Mouse (Mus musculus): Measurements from ENCODE around the gene Zdhhc20. TPM values are rescaled to one million over a fixed set of nuclear protein-coding genes. Genes with fewer than 3 reads are reported as not detected.

Gene Zdhhc20
- polyA plus RNA-seq, 1 experiment, result 39.8 TPM

- 93% methylated on average over 10 of the region's 10 CpGs for WGBS
- H3K27me3 ChIP-seq (ENCODE audit: control insufficient read depth, insufficient read depth, low read length), result no peaks in the 10 kb centered on the region
- no peak for DNase-seq
- H3K4me1 ChIP-seq (ENCODE audit: control insufficient read depth, insufficient read depth, low read length), result no peaks in the 10 kb centered on the region
- no peak overlapping the region for H3K4me3 ChIP-seq (replicated peaks; ENCODE audit: insufficient read depth, low read depth, low read length)
- TF ChIP-seq CTCF (IDR thresholded peaks at IDR 0.05; ENCODE audit: borderline replicate concordance, insufficient read depth, low read depth, low read length) (no peak), POLR2A (IDR thresholded peaks at IDR 0.05; ENCODE audit: borderline replicate concordance, insufficient read depth, low read length) (no peak)
- no peak overlapping the region for H3K27ac ChIP-seq (ENCODE audit: insufficient read depth, low read length)
These were observed 54.9 kb downstream of the Zdhhc20 start for GRCm38 (mm10) chr14:57835157-57835556.

- WGBS, result 81% methylated on average over 2 of the region's 2 CpGs
- TF ChIP-seq POLR2A (IDR thresholded peaks at IDR 0.05; ENCODE audit: borderline replicate concordance, insufficient read depth, low read length) (no peak), CTCF (IDR thresholded peaks at IDR 0.05; ENCODE audit: borderline replicate concordance, insufficient read depth, low read depth, low read length) (no peak)
- Histone ChIP-seq H3K27ac (ENCODE audit: insufficient read depth, low read length) (no peak overlapping the region), H3K4me3 (replicated peaks; ENCODE audit: insufficient read depth, low read depth, low read length) (no peak overlapping the region), H3K4me1 (ENCODE audit: control insufficient read depth, insufficient read depth, low read length) (no peaks in the 10 kb centered on the region), H3K27me3 (ENCODE audit: control insufficient read depth, insufficient read depth, low read length) (no peaks in the 10 kb centered on the region)
- no peak for DNase-seq
These were observed 56.5 kb downstream of the Zdhhc20 start for GRCm38 (mm10) chr14:57833526-57833925.

GRCm38 (mm10) chr14:57827284-57827683 is 62.8 kb downstream of the Zdhhc20 start:
- TF ChIP-seq CTCF (IDR thresholded peaks at IDR 0.05; ENCODE audit: borderline replicate concordance, insufficient read depth, low read depth, low read length) (no peak), POLR2A (IDR thresholded peaks at IDR 0.05; ENCODE audit: borderline replicate concordance, insufficient read depth, low read length) (no peak)

GRCm38 (mm10) chr14:57825788-57826751 is 64.0 kb downstream of the Zdhhc20 start, which contains the start of the genes Ska3 and Mrpl57:
Gene Ska3 (minus strand): TSS chr14:57826185.
Gene Mrpl57 (plus strand): TSS chr14:57826234.
- peak; percentile 89 to 91 for DNase-seq
- TF ChIP-seq CTCF (IDR thresholded peaks at IDR 0.05; ENCODE audit: borderline replicate concordance, insufficient read depth, low read depth, low read length), result no peak
- TF ChIP-seq POLR2A (IDR thresholded peaks at IDR 0.05; ENCODE audit: borderline replicate concordance, insufficient read depth, low read length), result peak; percentile 78
- peak within 1 kb of the TSS; percentile 56 for H3K27ac ChIP-seq (ENCODE audit: insufficient read depth, low read length)
- H3K4me1 ChIP-seq (ENCODE audit: control insufficient read depth, insufficient read depth, low read length), result peaks cover 3% of the 10 kb centered on the region; the same call in 1 of the 2 replicates
- H3K27me3 ChIP-seq (ENCODE audit: control insufficient read depth, insufficient read depth, low read length), result no peaks in the 10 kb centered on the region
- WGBS, result under 1% methylated on average over 96 of the region's 96 CpGs
- peak within 1 kb of the TSS; percentile 71 for H3K4me3 ChIP-seq (replicated peaks; ENCODE audit: insufficient read depth, low read depth, low read length)

More at GRCm38 (mm10) chr14:57827284-57827683, 62.8 kb downstream of the Zdhhc20 start:
- Histone ChIP-seq H3K4me3 (replicated peaks; ENCODE audit: insufficient read depth, low read depth, low read length) (peak overlapping the region; percentile 71), H3K4me1 (ENCODE audit: control insufficient read depth, insufficient read depth, low read length) (peaks cover 3% of the 10 kb centered on the region; the same call in 1 of the 2 replicates), H3K27me3 (ENCODE audit: control insufficient read depth, insufficient read depth, low read length) (no peaks in the 10 kb centered on the region), H3K27ac (ENCODE audit: insufficient read depth, low read length) (no peak overlapping the region)
- DNase-seq, result no peak
- WGBS, result 64% methylated on average over 1 of the region's 1 CpGs

GRCm38 (mm10) chr14:57820839-57821238 is 69.2 kb downstream of the Zdhhc20 start:
- no peak for DNase-seq
- 73% methylated on average over 4 of the region's 4 CpGs for WGBS
- Histone ChIP-seq H3K27me3 (ENCODE audit: control insufficient read depth, insufficient read depth, low read length) (no peaks in the 10 kb centered on the region), H3K4me1 (ENCODE audit: control insufficient read depth, insufficient read depth, low read length) (no peaks in the 10 kb centered on the region), H3K27ac (ENCODE audit: insufficient read depth, low read length) (no peak overlapping the region), H3K4me3 (replicated peaks; ENCODE audit: insufficient read depth, low read depth, low read length) (no peak overlapping the region)
- TF ChIP-seq POLR2A (IDR thresholded peaks at IDR 0.05; ENCODE audit: borderline replicate concordance, insufficient read depth, low read length) (no peak), CTCF (IDR thresholded peaks at IDR 0.05; ENCODE audit: borderline replicate concordance, insufficient read depth, low read depth, low read length) (no peak)

GRCm38 (mm10) chr14:57811844-57812243 is 78.2 kb downstream of the Zdhhc20 start:
- WGBS, result 94% methylated on average over 5 of the region's 5 CpGs
- no peak overlapping the region for H3K27ac ChIP-seq (ENCODE audit: insufficient read depth, low read length)
- H3K27me3 ChIP-seq (ENCODE audit: control insufficient read depth, insufficient read depth, low read length), result no peaks in the 10 kb centered on the region
- no peak for TF ChIP-seq CTCF (IDR thresholded peaks at IDR 0.05; ENCODE audit: borderline replicate concordance, insufficient read depth, low read depth, low read length)
- TF ChIP-seq POLR2A (IDR thresholded peaks at IDR 0.05; ENCODE audit: borderline replicate concordance, insufficient read depth, low read length), result no peak
- H3K4me1 ChIP-seq (ENCODE audit: control insufficient read depth, insufficient read depth, low read length), result no peaks in the 10 kb centered on the region
- no peak for DNase-seq
- no peak overlapping the region for H3K4me3 ChIP-seq (replicated peaks; ENCODE audit: insufficient read depth, low read depth, low read length)

- WGBS, result 97% methylated on average over 2 of the region's 2 CpGs
These were observed 79.2 kb downstream of the Zdhhc20 start for GRCm38 (mm10) chr14:57810886-57811285.

More at GRCm38 (mm10) chr14:57810886-57811285, 79.2 kb downstream of the Zdhhc20 start:
- Histone ChIP-seq H3K4me1 (ENCODE audit: control insufficient read depth, insufficient read depth, low read length) (no peaks in the 10 kb centered on the region), H3K4me3 (replicated peaks; ENCODE audit: insufficient read depth, low read depth, low read length) (no peak overlapping the region), H3K27ac (ENCODE audit: insufficient read depth, low read length) (no peak overlapping the region), H3K27me3 (ENCODE audit: control insufficient read depth, insufficient read depth, low read length) (no peaks in the 10 kb centered on the region)
- TF ChIP-seq CTCF (IDR thresholded peaks at IDR 0.05; ENCODE audit: borderline replicate concordance, insufficient read depth, low read depth, low read length) (no peak), POLR2A (IDR thresholded peaks at IDR 0.05; ENCODE audit: borderline replicate concordance, insufficient read depth, low read length) (no peak)
- DNase-seq, result no peak
